Mouse (Mus musculus) adrenal gland, postnatal 4 days (tissue): ENCODE results near the gene Cdkn2b. TPM values are rescaled to one million over a fixed set of nuclear protein-coding genes. Genes with fewer than 3 reads are reported as not detected.

Experiments
- DNase-seq, 2 experiments: peaks; one replicate each; pipeline ENCODE4 v3.0.0; 2021 to 2022; ENCODE audit warnings: low spot score in 2 of 2, mixed read lengths in 2 of 2
- total RNA-seq, 2 experiments: library from RNA; stranded (reverse); gene quantifications; 2 replicates each; pipeline ENCODE4 v1.2.3; 2021

Gene Cdkn2b
- total RNA-seq, 2 experiments from 2014 or later, result 0.82 to 1.5 TPM

DNA sequence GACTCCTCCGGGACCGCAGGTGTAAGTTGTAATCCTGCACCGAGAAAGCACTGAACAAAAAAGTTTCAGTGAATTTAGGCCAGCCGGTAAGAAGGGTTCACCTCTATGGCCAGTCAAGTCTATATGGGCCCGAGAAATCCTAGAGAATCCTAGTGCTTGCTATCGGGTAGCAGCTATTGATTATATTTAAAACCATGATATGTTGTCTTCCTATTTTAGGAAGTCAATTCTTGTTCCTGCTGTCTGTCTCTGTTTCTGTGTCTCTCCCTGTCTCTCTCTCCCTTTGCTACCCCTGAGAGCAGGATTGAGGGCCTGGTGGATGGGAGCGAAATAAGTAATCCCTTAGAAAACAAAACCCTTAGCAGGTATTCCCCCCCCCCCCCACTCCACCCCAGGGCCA is 17.3 kb downstream of the Cdkn2b start:
- no peak for DNase-seq

DNA sequence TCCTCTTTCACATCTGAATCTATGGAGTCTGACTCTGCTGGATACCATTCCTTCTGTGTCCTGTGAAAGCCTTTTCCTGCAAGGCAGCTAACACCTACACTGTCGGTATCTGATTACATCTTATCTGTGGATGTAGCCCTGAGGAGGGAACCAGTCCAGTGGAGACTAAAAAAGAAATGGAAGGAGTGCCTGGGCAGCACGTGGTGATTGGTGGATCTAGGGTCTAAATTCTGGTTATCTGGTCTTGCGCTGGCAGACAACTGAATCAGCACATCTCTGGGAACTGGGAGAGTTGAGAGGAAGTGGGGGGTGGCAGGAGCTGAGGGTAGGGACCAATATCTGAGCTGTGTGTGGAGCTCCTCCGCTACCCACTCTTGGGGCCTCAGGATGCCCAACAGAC is 21.8 kb downstream of the Cdkn2b start:
- no peak for DNase-seq

DNA sequence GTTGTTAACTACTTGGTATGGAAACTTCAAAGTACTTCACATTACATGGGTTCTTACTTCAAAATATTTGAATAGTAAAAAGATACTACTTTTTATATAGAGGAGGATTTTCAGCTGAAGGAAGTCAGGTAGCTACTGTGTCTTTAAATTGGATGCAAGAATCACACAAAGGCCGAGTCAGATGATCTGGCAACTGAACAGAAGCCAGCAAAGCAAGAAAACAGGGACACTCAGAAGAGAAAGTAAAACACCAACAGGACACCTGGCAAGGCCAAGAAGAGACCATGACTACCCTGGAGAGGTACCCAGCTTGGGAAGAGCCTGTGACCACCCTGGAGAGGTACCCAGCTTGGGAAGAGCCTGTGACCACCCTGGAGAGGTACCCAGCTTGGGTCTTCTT is 24.3 kb downstream of the Cdkn2b start:
- DNase-seq, result no peak

DNA sequence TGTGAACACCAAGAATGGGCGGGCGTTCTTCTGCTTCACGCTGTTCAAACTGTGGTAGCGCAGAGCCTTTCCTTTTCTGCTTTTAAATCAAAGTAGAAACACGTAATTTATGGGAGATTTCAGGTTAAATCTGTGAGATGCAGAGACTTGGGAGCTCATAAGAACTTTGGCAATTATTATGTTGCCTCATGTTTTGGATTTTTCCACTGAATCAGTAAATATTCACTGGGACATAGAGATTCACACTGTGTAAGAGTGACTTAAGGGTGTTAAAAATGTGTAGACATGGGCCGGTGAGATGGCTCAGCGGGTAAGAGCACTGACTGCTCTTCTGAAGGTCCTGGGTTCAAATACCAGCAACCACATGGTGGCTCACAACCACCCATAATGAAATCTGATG is 25.2 kb downstream of the Cdkn2b start:
- DNase-seq, result no peak

DNA sequence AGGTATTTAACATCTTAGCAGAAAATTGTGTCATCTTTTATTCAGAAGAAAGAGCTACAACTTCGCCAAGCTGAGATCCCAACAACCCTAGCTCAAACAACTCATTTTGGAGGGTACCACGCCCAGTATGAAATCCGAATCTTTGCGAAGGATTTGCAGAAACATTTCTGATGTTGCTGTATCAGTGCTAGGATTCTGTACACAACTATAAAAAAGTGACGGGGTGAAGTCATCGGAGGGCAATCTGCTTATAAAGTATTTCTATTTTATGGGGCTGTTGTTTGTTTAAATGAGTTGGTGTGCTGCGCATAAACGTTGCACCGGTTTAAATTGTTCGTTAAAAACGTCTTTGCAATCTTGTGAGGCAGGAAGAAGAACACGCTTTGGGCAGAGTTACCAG is 28.2 kb downstream of the Cdkn2b start:
- no peak for DNase-seq

DNA sequence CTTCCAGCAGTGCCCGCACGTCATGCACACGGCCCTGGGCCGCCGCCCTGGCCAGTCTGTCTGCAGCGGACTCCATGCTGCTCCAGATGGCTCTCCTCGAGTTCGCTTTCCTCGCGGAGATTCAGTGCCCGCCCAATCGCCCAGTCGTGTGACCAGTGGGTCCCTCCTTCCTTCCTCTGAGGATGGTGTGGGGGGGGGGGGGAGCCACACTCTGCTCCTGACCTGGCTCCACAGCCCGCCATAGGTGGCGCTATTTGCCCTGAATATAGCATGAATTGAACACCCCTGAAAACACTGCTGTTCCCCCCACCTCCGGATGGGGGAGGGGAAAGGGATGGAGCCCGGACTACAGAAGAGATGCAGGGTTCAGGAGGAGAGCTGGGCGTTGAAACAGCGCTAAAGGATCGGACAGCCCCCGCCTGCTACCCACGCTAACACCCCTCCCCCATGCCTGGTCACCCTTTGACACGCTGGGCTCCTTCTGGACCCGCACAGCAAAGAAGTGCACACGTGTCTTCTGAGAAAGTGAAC is 28.7 kb downstream of the Cdkn2b start:
- DNase-seq, result no peak

DNA sequence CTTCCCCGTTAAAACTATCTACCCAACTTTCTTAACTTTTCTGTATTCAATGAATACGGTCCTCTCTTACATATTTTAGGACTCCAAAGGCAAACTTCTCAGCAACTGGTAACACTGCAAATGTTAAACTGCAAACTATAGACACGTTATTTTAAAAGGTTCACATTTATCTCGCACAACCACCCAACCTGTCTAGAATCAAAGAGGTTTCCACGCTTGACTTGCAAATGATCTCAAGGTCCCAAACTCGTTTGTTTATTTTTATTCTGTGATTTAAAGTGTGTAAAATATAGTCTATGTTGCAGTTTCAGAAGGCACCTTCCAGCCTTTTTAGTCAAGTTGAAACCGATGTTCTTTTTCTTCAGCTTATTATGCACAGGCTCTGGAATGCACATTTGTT is 29.6 kb downstream of the Cdkn2b start:
- no peak for DNase-seq

DNA sequence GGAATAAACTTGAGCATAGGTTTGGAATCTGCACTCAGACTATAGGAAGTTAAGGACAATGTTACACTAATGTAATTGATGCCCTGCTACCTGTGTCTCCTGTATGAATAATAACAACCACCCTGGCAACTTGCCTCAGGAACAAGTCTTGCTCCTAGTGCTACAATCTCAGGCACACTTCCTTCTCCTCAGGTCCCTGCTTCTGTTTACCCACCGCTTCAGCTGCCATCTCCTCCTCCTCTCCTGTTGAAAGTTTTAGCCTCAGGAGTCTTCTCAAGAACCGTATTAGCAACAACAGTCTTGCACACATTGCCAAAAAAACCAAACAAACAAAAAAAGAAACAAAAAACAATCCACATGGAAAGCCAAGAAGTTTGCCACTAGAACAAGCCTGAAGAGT is 31.2 kb downstream of the Cdkn2b start:
- no peak for DNase-seq

DNA sequence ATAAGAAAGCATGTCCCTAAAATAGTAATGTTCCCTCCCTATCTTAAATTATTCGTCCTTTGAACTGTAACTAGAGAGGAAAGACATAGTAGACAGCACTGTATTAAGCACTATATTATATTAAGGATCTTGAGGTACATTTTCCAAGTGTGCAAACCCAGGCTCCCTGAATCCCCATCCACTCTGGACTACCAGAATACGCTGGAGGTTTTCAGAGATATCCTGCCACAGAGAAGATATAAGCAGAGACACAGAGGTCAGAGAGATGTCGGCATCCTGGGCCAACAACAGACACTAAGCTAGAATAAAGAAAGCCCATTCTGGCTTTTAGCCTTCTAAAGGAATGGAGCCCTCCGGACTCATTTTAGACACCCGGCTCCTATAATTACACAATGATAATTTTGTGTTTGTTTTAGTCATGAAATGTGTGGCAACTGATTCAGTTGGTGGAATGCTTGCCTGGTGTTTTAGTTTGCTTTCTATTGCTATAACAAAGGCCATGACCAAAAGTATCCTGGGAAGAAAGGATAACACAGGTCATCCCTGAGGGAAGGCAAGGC is 33.4 kb downstream of the Cdkn2b start:
- no peak for DNase-seq

DNA sequence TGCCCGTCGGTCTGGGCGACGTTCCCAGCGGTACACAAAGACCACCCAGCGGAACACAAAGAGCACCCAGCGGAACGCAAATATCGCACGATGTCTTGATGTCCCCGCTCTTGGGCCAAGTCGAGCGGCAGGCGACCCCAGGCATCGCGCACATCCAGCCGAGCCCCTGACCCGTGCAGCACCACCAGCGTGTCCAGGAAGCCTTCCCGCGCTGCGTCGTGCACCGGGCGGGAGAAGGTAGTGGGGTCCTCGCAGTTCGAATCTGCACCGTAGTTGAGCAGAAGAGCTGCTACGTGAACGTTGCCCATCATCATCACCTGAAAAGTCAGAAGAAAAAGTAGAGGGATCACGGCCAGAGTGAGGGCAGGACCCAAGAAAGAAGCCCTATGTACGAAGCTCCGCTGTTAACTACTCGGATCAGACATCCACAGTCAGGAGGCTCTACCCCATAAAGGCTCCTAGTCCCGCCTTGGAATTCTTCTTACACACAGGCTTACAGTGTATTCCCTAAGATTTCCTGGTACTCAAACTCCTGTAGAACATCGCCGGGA is 34.1 kb downstream of the Cdkn2b start:
- DNase-seq, result no peak

DNA sequence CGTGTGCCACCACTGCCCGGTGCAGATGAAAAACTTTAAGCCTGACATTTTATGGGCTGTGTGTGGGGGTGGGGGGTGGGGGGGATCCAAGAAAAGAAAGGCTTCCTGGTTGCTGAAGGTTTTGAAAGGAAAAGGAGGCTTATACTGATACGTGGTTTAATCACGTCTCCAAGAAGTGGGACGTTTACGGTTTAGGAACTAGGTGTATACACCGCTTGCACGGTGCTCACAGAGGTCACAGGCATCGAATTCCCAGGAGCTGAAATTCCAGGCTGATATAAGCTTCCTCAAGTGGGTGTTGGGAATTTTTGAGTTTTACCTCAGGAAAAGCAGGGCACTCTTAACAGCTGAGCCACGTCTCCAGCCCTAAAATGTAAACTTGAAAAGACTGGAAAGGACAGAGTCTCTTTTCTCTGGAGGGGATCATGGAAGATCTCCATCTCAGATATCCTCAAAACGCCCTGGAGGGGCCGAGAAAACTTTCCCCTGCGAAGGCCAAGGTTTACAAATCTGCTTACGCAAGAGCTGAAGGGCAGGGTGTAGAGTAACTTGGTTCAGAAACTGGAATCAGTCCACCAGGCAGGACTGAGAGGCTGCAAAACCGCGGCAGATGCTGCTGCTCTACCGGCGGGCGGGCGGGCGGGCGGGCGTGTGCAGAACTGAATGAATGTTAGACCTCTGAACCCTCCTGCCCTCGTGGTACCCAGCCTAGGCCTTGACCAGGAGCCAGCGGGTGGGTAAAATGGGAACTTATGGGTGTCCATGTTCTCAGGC is 34.8 kb downstream of the Cdkn2b start:
- DNase-seq, result no peak

DNA sequence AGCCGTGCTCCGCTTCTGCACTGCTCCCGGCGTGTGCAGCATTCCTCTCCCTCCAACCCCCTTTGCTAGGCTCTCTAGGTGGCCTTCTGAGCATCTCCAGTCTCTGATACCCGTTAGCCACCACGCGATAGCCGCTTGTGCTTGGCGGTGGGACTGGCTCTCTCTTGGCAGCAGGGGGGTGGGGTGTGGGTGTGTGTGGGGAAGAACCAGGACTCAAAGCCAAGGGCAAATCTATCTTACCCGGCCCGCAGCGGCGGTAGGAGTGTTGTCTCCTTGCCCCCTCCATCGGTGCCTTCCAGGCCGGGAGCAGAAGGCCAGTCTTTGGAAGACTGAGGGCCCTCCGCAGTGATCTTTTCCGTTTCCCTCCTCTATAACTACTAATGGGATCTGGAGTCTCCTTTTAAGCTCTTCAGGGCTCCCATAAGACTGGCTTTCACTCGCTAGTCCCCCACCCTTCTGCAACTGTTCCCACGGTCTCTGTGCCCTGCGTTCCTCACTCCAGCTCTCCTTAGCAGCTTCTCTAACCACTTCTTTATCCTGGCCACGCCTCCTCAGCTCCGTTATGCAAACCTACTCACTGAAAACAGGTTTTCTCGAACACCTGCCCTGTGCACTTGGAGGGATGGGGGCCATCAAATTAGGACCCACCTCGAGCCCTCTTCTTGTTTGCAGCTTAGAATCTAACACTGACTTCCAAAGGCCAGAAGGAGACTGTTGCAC is 35.9 kb downstream of the Cdkn2b start:
- DNase-seq, result no peak

DNA sequence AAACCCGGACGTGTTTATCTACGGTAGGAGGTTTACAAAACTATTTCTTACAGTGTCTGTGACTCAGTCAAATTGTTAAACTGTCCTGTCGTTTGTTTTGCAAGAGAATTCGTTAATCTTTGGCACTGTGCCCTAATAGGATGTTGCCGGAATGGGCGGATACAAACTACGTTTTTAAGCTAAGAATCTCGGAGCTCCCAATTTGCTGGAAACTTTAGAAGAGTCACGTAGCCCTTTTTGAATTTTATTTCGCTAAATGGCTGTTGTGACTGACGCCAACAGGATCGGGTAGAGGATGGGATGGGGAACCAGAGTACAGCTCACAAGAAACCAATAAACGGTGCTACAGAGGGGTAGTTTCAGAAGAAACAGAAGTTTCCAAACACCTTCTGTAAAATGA is 36.8 kb downstream of the Cdkn2b start:
- DNase-seq, result no peak

DNA sequence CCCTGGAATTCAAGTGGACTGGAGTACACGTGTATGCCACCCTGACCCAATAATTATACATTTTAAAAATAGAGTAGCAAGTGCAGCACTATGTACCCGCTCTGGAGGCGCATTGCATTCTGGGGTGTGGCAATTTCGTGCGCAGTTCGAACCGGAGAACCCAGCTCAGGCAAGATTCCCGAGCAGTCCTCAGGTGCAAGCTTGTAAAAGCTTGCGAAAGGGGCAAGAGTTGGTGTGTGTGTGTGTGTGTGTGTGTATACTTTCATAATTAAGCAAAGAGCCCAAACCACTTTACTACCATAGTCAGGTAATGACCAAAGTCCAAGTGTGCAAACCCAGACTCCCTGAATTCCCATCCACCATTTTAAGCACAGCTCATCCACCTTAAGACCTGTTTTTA is 37.3 kb downstream of the Cdkn2b start:
- no peak for DNase-seq

DNA sequence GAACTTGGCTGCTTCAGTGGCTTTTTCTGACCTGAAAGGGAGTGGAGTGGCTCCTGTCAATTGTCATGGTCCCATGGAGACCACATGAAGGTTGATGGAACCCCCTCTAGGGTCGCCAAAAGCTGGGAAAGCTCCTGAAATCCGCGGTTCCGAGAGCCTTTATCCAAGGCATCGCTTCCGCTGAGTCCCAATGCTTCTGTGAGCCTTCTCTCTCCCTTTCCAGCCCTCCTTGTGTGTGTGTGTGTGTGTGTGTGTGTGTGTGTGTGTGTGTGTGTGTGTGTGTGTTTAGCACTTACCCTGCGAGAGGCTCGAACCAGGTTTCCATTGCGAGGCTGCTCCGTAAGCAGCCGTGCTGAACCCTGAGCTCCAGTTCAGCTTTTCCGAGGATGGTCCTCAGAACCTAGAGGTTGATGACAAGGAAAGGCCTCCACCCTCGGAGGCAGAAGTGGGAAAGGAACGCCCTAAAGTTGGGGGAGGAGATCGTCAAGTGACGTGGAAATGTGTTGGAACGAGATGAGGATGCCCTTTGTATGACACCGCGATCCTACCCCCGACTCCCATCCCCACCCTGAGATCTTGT is 37.8 kb downstream of the Cdkn2b start:
- no peak for DNase-seq

DNA sequence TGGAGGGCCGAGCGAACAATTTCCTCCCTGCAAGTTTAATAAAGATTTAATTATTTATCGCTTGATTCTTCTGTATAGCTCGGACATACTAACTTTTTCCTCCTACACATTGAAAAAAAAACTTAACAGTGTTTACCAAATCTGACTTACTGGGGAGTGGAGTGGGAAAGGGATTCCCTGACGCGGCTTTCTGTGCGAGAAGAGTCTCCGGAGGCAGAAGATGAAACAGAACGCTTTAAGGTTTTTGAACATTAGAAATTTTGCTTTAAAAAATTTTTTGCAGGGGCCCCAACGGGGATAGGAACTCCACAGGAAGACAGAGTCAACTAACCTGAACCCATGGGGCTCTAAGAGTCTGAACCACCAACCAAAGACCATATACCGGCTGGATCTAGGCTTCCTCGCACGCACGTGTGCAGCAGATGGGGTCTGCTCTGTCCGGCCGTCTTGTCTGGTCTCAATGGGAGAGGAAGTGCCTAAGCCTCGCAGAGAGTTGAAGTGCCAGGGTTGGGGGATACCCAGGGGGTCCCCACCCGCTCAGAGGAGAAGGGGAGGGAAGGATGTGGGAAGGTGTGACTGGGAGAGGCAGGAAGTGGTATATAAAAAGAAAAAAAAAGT is 38.6 kb downstream of the Cdkn2b start:
- DNase-seq, result no peak

DNA sequence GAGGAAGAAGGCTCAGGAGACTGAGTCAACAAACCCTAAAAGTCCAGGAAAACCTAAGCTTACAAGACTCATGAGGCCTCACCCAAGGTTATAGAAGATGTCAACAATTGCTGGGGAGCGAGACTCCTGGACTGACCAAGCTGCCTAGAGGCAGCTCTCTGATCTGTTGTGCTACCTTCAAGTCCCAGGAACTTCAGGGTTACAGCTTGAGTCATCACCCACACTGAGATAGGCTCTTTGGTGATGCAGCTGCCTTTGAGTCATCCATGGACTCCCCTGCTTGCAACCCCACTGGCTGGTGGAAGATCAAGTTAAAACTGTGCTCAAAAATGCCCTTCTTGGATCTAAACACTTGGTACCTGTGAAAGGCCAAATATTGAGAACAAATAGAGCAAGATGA is 53.1 kb downstream of the Cdkn2b start:
- no peak for DNase-seq
